Mouse (Mus musculus): ENCODE measurements at regions not wholly inside any gene's neighbourhood (a gene's known extent, or its start where the extent isn't known, plus 50 kb on each side); places are given as distances from the start of the nearest gene placed in this dataset.

- Histone ChIP-seq H3K4me1 (peaks cover 20% of the 10 kb centered on the region), H3K27me3 (no peaks in the 10 kb centered on the region), H3K27ac (peak overlapping the region; percentile 94), H3K4me2 (no peak overlapping the region; the same call in 1 of the 2 replicates), H3K36me3 (no peaks in the 10 kb centered on the region), H3K9me3 (no peaks in the 10 kb centered on the region), H3K9ac (no peak overlapping the region), H3K4me3 (no peak overlapping the region)
- 50% methylated on average over 5 of the region's 5 CpGs for WGBS
- 0 out of 2 replicates have a peak, but pooled peaks have one; percentile 4 for ATAC-seq (ENCODE audit: borderline replicate concordance, extremely low read depth, low FRiP score, low TSS enrichment)
Observed at GRCm38 (mm10) chr1:128680012-128680411, 87.9 kb upstream of the Cxcr4 start.

DNA sequence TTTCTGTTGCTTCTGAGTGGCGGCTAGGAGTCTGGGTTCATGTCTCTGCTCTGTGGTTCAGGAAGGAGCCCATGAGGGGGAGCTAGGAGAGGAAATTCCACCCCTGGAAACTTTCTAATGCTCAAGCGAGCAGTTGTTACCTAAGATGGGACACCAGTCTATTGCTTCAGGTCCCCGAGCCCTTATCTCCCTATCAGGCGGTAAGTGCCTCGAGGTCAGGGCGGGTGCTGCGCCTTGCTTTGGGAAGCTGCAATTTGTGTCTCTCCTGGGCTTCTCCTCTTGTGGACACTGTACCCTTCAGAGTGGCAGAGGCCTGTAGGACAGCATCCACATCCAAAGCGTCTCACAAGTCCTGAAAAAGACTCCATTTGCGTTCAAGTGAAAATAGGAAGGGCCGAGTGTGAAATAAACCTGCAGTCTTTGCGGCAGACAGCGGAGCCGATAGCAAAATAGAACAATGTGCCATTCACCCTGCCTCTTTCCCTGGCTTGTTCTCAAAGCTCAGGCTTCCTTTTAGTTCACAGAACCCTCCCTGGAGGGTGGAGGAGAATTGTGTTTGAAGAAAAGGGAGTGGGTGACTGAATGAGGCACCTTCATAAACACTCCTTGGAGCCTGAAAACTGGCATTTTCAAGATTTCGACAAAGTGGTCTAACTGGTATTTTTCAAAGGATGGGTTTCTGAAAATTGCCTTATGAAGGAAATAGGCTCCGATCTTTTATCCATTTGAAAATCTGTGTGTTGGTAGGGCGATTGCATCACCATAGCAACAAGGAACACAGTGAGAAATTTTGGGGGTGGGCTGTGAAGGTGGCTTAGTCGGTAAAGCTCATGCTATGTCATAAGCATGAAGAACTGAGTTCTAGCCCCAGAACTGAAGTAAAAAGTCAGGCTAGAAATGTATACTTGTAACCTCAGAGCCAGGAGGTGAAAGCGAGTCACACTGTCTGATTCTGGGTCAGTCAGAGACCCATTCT is 87.2 kb upstream of the Cxcr4 start:
- H3K4me3 ChIP-seq = no peak overlapping the region
- no peak overlapping the region for H3K9ac ChIP-seq
- peak overlapping the region; percentile 7 for H3K4me2 ChIP-seq
- H3K27ac ChIP-seq = peak overlapping the region; percentile 94
- H3K4me1 ChIP-seq = peaks cover 20% of the 10 kb centered on the region
- H3K9me3 ChIP-seq = no peaks in the 10 kb centered on the region
- H3K27me3 ChIP-seq = no peaks in the 10 kb centered on the region
- H3K36me3 ChIP-seq = no peaks in the 10 kb centered on the region
- peak; percentile 52; the same call in 1 of the 2 replicates for ATAC-seq (ENCODE audit: borderline replicate concordance, extremely low read depth, low FRiP score, low TSS enrichment)
- WGBS = 41% methylated on average over 18 of the region's 18 CpGs

DNA sequence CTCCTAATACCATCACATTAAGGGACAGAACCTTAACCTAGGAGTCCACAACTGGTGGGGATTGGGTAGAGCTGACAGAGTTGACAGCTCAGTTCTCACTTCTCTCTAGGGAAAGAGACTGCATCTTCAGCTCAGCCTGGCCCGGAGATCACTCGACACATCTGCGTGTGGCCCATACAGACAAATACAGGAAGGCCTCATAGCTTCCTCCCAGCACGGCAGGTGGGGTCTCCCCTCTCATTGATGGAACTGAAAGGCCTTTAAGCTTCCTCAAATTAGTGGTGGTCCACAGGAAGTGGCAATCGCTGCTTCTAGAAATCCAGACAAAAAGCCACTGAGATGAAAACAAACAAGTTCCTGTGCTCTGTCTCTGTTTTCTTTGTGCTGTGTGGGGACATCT is 83.4 kb upstream of the Cxcr4 start:
- Histone ChIP-seq H3K9ac (no peak overlapping the region), H3K9me3 (no peaks in the 10 kb centered on the region), H3K36me3 (no peaks in the 10 kb centered on the region), H3K4me3 (no peak overlapping the region), H3K4me2 (no peak overlapping the region), H3K4me1 (peaks cover 20% of the 10 kb centered on the region; the same call in 1 of the 2 replicates), H3K27me3 (no peaks in the 10 kb centered on the region), H3K27ac (no peak overlapping the region)
- no peak for ATAC-seq (ENCODE audit: borderline replicate concordance, extremely low read depth, low FRiP score, low TSS enrichment)
- WGBS = 67% methylated on average over 5 of the region's 5 CpGs

GRCm38 (mm10) chr1:128672306-128672705 is 80.2 kb upstream of the Cxcr4 start:
- H3K4me2 ChIP-seq = no peak overlapping the region
- H3K4me1 ChIP-seq = 0 out of 2 replicates have a peak, but pooled peaks cover 12% of the 10 kb centered on the region
- no peak overlapping the region for H3K4me3 ChIP-seq
- 68% methylated on average over 3 of the region's 3 CpGs for WGBS
- no peak overlapping the region for H3K9ac ChIP-seq
- no peaks in the 10 kb centered on the region for H3K36me3 ChIP-seq
- H3K27me3 ChIP-seq = no peaks in the 10 kb centered on the region
- no peak overlapping the region for H3K27ac ChIP-seq
- H3K9me3 ChIP-seq = no peaks in the 10 kb centered on the region
- no peak for ATAC-seq (ENCODE audit: borderline replicate concordance, extremely low read depth, low FRiP score, low TSS enrichment)

DNA sequence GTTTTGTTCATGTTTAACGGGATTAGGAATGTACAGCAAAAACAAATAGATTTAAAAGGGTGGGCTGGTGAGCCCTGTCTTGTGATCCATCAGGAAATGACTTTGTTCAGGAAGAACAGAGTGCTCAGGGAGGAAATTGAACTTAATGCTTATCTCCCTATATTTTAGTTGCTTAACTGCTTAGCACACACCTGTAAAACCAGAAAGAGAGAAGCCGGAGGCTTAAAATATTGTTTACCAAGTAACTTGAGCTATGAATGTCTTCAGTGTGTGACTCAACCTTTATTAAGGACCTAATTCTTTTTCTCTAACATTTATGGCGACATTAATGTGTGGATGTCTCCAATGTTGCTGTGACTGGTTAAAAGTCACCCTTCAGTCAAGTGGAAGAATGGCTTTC is 79.4 kb upstream of the Cxcr4 start:
- Histone ChIP-seq H3K9ac (no peak overlapping the region), H3K4me1 (0 out of 2 replicates have a peak, but pooled peaks cover 12% of the 10 kb centered on the region), H3K4me3 (no peak overlapping the region), H3K4me2 (no peak overlapping the region), H3K9me3 (no peaks in the 10 kb centered on the region), H3K27me3 (no peaks in the 10 kb centered on the region), H3K27ac (peak overlapping the region; percentile 42), H3K36me3 (no peaks in the 10 kb centered on the region)
- ATAC-seq (ENCODE audit: borderline replicate concordance, extremely low read depth, low FRiP score, low TSS enrichment) = no peak
- 40% methylated on average over 3 of the region's 3 CpGs for WGBS

DNA sequence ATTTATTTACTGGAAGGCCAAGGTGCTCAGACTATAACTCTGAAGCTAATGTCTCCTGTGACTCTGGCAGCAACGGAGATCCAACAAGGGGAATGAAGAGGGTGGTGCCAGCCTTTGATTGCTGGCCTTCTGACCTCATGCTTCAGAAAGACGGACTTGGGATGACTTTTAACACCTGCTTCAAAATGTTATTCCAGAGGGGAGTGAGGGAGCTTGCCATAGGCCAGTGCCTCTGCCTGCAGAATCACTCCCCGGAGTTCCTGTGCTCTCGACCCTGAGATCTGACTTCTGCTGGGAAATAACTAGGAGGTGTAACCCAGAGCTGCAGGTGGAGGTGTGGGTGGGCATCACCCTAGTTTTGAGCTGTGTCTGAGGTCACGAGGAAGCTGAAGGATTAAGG is 78.9 kb upstream of the Cxcr4 start:
- Histone ChIP-seq H3K4me1 (0 out of 2 replicates have a peak, but pooled peaks cover 12% of the 10 kb centered on the region), H3K36me3 (no peaks in the 10 kb centered on the region), H3K9ac (no peak overlapping the region), H3K9me3 (no peaks in the 10 kb centered on the region), H3K27ac (0 out of 2 replicates have a peak overlapping the region, but pooled peaks have one; percentile 16), H3K4me3 (no peak overlapping the region), H3K27me3 (no peaks in the 10 kb centered on the region), H3K4me2 (no peak overlapping the region)
- 28% methylated on average over 5 of the region's 5 CpGs for WGBS
- no peak for ATAC-seq (ENCODE audit: borderline replicate concordance, extremely low read depth, low FRiP score, low TSS enrichment)

DNA sequence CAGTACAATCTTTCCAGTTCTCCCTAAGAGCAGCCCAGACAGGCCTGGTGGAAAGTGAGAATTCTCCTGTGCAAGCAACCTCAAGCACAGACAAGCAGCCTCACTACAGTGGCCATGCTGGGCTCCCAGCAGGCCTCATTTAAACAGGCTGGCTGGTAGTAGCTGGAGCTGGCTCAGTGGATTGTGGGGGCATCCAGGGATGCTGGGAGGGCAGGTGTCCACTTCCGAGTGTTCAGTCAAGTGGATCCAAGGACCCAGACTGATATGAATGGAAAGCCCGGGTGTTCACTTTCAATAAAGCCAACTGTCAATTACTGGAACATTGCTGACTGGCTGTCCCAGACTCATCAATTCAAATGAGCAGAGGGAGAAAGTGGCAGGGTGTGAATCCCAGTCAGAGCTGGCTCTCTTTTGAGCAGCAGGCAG is 77.2 kb upstream of the Cxcr4 start:
- H3K9me3 ChIP-seq = no peaks in the 10 kb centered on the region

GRCm38 (mm10) chr1:128668718-128669117 is 76.6 kb upstream of the Cxcr4 start:
- Histone ChIP-seq H3K36me3 (no peaks in the 10 kb centered on the region), H3K9me3 (no peaks in the 10 kb centered on the region), H3K27me3 (no peaks in the 10 kb centered on the region), H3K4me2 (no peak overlapping the region), H3K27ac (no peak overlapping the region), H3K9ac (no peak overlapping the region), H3K4me3 (no peak overlapping the region), H3K4me1 (0 out of 2 replicates have a peak, but pooled peaks cover 12% of the 10 kb centered on the region)
- 81% methylated on average over 6 of the region's 6 CpGs for WGBS
- no peak for ATAC-seq (ENCODE audit: borderline replicate concordance, extremely low read depth, low FRiP score, low TSS enrichment)

More for the DNA sequence above, 77.2 kb upstream of the Cxcr4 start:
- no peak for ATAC-seq (ENCODE audit: borderline replicate concordance, extremely low read depth, low FRiP score, low TSS enrichment)
- H3K4me1 ChIP-seq = 0 out of 2 replicates have a peak, but pooled peaks cover 12% of the 10 kb centered on the region
- no peak overlapping the region for H3K27ac ChIP-seq
- H3K27me3 ChIP-seq = no peaks in the 10 kb centered on the region
- H3K9ac ChIP-seq = no peak overlapping the region
- no peak overlapping the region for H3K4me2 ChIP-seq
- H3K4me3 ChIP-seq = no peak overlapping the region
- 55% methylated on average over 2 of the region's 2 CpGs for WGBS
- no peaks in the 10 kb centered on the region for H3K36me3 ChIP-seq

GRCm38 (mm10) chr1:128667121-128667762 is 75.1 kb upstream of the Cxcr4 start:
- H3K4me1 ChIP-seq = 0 out of 2 replicates have a peak, but pooled peaks cover 12% of the 10 kb centered on the region
- no peak overlapping the region for H3K4me2 ChIP-seq
- H3K9ac ChIP-seq = no peak overlapping the region
- 71% methylated on average over 4 of the region's 4 CpGs for WGBS
- H3K9me3 ChIP-seq = no peaks in the 10 kb centered on the region
- H3K27ac ChIP-seq = no peak overlapping the region
- H3K36me3 ChIP-seq = no peaks in the 10 kb centered on the region
- H3K27me3 ChIP-seq = no peaks in the 10 kb centered on the region
- no peak overlapping the region for H3K4me3 ChIP-seq
- ATAC-seq (ENCODE audit: borderline replicate concordance, extremely low read depth, low FRiP score, low TSS enrichment) = no peak

DNA sequence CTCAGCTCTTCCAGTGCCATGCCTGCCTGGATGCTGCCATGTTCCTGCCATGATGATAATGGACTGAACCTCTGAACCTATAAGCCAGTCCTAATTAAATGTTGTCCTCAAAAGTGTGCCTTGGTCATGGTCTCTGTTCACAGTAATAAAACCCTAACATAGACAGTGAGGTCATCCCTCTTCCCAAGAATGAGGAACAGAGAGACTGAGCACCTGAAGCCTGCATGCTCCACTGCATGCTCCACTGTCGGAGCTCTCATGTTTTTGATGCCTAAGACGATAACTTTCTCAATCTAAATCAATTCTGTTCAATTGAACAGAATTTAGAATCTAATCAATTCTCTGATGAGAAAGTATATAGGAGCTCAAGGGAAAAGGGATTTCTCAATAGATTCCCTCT is 71.1 kb upstream of the Cxcr4 start:
- no peak overlapping the region for H3K4me2 ChIP-seq
- no peaks in the 10 kb centered on the region for H3K4me1 ChIP-seq
- 87% methylated on average over 2 of the region's 2 CpGs for WGBS
- no peak for ATAC-seq (ENCODE audit: borderline replicate concordance, extremely low read depth, low FRiP score, low TSS enrichment)
- no peaks in the 10 kb centered on the region for H3K9me3 ChIP-seq
- no peak overlapping the region for H3K27ac ChIP-seq
- no peak overlapping the region for H3K4me3 ChIP-seq
- no peak overlapping the region for H3K9ac ChIP-seq
- H3K27me3 ChIP-seq = no peaks in the 10 kb centered on the region
- H3K36me3 ChIP-seq = no peaks in the 10 kb centered on the region

GRCm38 (mm10) chr1:128659857-128660256 is 67.8 kb upstream of the Cxcr4 start:
- H3K4me2 ChIP-seq = no peak overlapping the region
- ATAC-seq (ENCODE audit: borderline replicate concordance, extremely low read depth, low FRiP score, low TSS enrichment) = no peak
- 73% methylated on average over 1 of the region's 1 CpGs for WGBS

GRCm38 (mm10) chr1:128658802-128659201 is 66.7 kb upstream of the Cxcr4 start:
- H3K4me3 ChIP-seq = no peak overlapping the region

More at GRCm38 (mm10) chr1:128659857-128660256, 67.8 kb upstream of the Cxcr4 start:
- Histone ChIP-seq H3K9me3 (no peaks in the 10 kb centered on the region), H3K27ac (no peak overlapping the region), H3K36me3 (no peaks in the 10 kb centered on the region), H3K27me3 (no peaks in the 10 kb centered on the region), H3K4me1 (peaks cover 7% of the 10 kb centered on the region), H3K9ac (no peak overlapping the region), H3K4me3 (no peak overlapping the region)

More at GRCm38 (mm10) chr1:128658802-128659201, 66.7 kb upstream of the Cxcr4 start:
- Histone ChIP-seq H3K4me2 (no peak overlapping the region), H3K9ac (no peak overlapping the region), H3K27ac (no peak overlapping the region), H3K9me3 (no peaks in the 10 kb centered on the region), H3K4me1 (peaks cover 16% of the 10 kb centered on the region), H3K27me3 (no peaks in the 10 kb centered on the region), H3K36me3 (no peaks in the 10 kb centered on the region)
- no peak for ATAC-seq (ENCODE audit: borderline replicate concordance, extremely low read depth, low FRiP score, low TSS enrichment)
- 10% methylated on average over 2 of the region's 2 CpGs for WGBS

All from lung, embryonic 15.5 days (tissue).